Mouse (Mus musculus) heart, adult 11 months (tissue): ENCODE measurements around the gene Fbxo17.

Source experiments
- DNase-seq: peaks from one replicate; pipeline ENCODE4 v3.0.0; 2022

The Fbxo17 gene

DNA sequence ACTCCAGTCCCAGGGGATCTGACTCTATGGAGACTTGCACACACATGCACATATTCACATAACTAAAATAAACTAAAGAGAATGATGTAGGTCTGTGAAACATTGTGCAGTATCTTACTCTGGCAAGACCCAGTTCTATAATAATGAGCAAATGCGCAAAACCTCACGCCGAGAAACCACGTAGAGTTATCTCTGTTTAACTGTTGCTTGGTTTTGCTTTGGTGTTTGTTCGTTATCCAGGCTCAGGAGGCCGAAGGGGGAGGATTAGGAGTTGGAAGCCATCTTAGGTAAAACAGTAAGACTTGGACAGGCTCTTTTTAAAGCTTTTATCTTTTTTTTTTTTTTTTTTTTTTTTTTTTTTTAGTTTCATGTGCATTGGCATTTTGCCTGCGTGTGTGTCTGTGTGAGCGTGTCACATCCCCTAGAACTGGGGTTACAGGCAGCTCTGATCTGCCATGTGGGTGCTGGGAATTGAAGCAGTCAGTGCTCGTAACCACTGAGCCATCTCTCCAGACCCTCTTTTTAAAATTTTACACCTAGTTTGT lies 52.9 kb downstream of the Fbxo17 start:
- DNase-seq = no peak

DNA sequence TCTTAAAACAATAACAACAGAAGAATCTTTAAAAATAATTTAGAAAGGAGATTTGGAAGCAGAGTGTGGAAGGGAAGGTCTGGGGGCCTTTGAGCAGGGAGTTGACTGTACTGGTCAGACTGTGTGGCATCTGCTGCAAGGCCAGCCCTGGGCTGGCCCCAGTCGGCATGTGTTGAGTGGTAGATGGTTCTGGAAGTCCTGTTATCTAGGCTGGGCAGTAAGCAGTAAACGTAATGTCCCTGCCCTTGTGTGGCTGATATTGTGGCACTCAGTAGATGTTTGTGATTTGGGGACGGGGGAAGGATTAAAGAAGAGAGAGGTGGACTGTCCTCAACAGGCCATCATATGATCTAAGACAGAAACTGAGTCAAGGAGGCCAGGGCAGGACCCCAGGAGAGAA lies 53.7 kb downstream of the Fbxo17 start:
- no peak for DNase-seq

GRCm38 (mm10) chr7:28771867-28772266 lies 55.3 kb downstream of the Fbxo17 start:
- no peak for DNase-seq

DNA sequence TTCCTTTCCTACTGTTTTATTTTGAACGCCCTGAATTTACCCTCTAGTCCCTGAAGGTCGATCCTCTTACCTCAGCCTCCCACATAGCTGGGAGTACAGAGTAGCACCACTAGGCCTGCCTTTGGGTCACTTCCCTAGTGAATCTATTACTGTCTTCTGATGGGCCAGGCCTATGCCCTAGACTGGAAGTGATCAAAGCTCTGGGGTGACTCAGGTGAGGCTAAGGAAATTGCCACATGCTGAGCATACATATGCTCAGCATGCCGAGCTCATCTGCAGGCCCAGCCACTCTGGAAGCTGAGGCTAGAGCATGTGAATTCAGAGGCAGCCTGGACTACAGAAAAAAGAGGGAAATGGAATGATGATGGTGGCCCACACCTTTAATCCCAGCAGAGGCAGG lies 56.6 kb downstream of the Fbxo17 start:
- no peak for DNase-seq

DNA sequence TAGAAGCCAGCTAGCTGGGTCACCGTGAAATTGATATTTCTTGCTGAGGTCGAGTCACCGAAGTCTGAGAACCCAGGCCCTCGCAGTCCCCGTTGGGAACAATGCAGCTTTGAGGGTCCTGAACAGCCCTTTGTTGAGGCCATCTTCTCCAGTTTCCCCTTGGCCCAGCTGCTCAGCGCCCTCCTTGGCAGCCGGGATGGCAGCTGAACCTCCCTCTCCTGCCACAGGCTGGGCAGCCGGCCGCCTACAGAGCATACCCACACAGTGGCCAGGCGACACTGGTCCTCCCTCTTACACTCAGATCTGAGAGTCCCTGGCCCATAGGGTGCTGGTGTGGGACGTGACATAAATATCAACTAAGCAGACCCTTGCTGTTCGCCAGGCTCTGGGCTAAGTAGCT lies 57.6 kb downstream of the Fbxo17 start:
- DNase-seq = no peak

DNA sequence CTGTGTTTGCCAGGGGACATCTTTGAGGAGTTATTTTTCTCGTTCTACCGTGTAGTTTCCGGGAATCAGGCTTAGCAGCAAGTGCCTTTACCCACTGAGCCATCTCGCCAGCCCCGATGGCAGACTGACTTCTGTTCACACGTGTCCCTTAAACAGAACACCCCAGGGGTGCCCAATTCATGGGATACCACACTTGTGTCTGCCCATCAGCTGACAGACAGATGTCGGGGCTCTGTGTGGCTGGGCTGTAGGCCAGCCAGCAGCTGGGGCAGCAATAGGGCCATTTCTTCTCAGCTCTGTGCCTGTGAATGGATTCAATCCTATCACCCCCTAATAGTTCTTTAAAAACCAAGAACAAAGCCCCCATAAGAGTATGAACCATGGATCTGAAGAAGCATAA lies 58.5 kb downstream of the Fbxo17 start:
- no peak for DNase-seq

DNA sequence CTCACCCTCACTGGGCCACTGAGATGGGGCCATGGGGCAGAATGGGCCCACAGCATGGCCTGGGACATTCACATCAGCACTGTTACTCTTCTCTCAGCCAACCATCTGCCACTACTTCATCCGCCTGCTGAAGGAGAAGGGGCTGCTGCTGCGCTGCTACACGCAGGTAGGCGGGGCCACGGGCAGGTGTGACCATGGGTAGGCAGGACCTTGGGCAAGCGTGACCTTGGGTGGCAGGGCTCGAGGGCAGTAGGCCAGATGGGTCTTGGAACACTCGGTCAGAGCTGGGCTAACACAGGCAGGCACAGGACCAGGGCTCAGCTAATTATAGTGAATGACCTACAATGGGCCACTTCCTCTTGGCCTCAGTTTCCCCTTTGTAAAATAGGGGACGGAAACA lies 62.2 kb downstream of the Fbxo17 start:
- DNase-seq = no peak

- DNase-seq = peak; percentile 98
These were observed 63.6 kb downstream of the Fbxo17 start for GRCm38 (mm10) chr7:28780067-28780658.

GRCm38 (mm10) chr7:28780857-28781256 lies 64.3 kb downstream of the Fbxo17 start:
- peak; percentile 95 for DNase-seq

GRCm38 (mm10) chr7:28781261-28781663 lies 64.7 kb downstream of the Fbxo17 start:
- DNase-seq = no peak

DNA sequence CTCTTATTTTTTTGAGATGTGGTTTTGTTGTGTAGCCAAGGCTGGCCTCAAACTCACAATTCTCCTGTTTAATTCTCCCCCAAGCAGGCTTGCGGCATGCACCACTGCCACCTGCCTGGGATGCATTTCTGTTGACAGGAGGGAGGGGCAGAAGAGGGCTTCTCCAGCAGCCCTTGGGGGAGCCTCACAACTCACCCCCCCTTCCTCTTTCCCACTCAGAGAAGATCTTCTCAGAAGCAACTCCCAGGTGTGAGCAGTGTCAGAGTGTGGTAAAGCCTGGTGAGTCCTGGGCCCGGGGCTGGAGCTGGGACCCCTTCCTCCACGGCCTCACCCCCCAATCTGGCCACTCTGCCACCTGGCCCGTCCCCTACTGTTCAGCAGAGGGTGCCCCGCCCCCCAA lies 68.6 kb downstream of the Fbxo17 start:
- DNase-seq = no peak
